Mouse (Mus musculus) kidney, adult 2 months (tissue): ENCODE data around the gene Slf2. TPM values are rescaled to one million over a fixed set of nuclear protein-coding genes. Genes with fewer than 3 reads are reported as not detected.
A peak's percentile ranks its signal among the peaks of the same experiment; 100 is the strongest.

Experiments used
- DNase-seq: peaks from one replicate; pipeline ENCODE4 v3.0.0; 2021
- H3K27ac ChIP-seq: fragments of 200-500 bp; 2 replicates; pipeline ENCODE4 v1.5.1; 2012; ENCODE audit warnings: low read depth, low read length, control low read depth, inconsistent platforms; ENCODE audit not compliant: insufficient read depth
- H3K27me3 ChIP-seq: fragments of 200-500 bp; replicated peaks from 2 replicates; pipeline ENCODE4 v1.6.1; 2012; ENCODE audit warnings: mild to moderate bottlenecking, moderate library complexity, low read length, inconsistent platforms; ENCODE audit not compliant: control insufficient read depth, insufficient read depth
- H3K36me3 ChIP-seq: fragments of 200-500 bp; 2 replicates; pipeline ENCODE4 v1.6.1; 2012; ENCODE audit warnings: mild to moderate bottlenecking, moderate library complexity, low read length, inconsistent platforms; ENCODE audit not compliant: control insufficient read depth, insufficient read depth
- H3K4me1 ChIP-seq: fragments of 200-500 bp; 2 replicates; pipeline ENCODE4 v1.6.1; 2011; ENCODE audit warnings: low read length; ENCODE audit not compliant: control insufficient read depth, insufficient read depth
- H3K4me3 ChIP-seq: fragments of 200-500 bp; 2 replicates; pipeline ENCODE4 v1.5.1; 2011; ENCODE audit warnings: mild to moderate bottlenecking, low read depth, low read length, control low read depth; ENCODE audit not compliant: insufficient read depth
- CTCF ChIP-seq: fragments of 200-500 bp; conservative IDR thresholded peaks from 2 replicates; pipeline ENCODE4 v1.5.1; 2011; ENCODE audit warnings: low read depth, mild to moderate bottlenecking, control low read depth, low read length, moderate library complexity, mixed read lengths; ENCODE audit not compliant: insufficient read depth, insufficient read length
- POLR2A ChIP-seq: fragments of 200-500 bp; IDR thresholded peaks from one replicate; pipeline ENCODE4 v1.6.1; 2011; ENCODE audit warnings: low read depth, low read length, control low read depth
- WGBS: fragments of 180-500 bp; shearing (Covaris S2); methylation state at CpG from one replicate; pipeline ENCODE4 v1.1.7; 2018; 5-methylcytosine and 5-hydroxymethylcytosine counted together
- polyA plus RNA-seq: library from polyadenylated mRNA; depleted of rRNA; stranded (reverse); fragments of >200 nt; gene quantifications from 2 replicates; pipeline ENCODE4 v1.2.3, GENCODE M21; 2012

Slf2 gene
- polyA plus RNA-seq, 1 experiment, result 10.5 TPM

DNA sequence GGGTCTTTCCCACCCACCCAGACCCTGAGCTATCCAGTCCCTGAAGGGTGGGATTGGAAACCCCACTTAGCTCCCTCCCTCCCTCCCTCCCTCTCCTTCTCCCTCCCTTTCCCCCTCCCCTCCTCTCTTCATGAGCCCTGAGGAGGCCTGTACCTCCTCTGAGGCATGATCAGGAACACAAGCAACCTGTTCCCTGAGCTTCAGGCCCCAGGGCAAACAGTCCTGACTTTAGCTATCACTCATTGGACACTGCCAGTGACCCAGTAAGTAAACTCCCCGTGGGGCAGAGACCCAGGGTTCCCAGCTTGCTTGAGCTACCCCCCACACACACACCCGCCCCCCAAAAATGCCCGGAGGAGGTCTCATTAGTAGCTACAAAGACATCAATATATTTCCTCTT lies 29.9 kb upstream of the Slf2 start:
- TF ChIP-seq POLR2A, result no peak
- TF ChIP-seq CTCF, result no peak
- DNase-seq, result no peak
- H3K4me3 ChIP-seq, result no peak overlapping the region
- no peaks in the 10 kb centered on the region for H3K36me3 ChIP-seq
- 47% methylated on average over 3 of the region's 3 CpGs for WGBS
- no peaks in the 10 kb centered on the region for H3K4me1 ChIP-seq
- no peak overlapping the region for H3K27ac ChIP-seq
- H3K27me3 ChIP-seq, result no peaks in the 10 kb centered on the region

DNA sequence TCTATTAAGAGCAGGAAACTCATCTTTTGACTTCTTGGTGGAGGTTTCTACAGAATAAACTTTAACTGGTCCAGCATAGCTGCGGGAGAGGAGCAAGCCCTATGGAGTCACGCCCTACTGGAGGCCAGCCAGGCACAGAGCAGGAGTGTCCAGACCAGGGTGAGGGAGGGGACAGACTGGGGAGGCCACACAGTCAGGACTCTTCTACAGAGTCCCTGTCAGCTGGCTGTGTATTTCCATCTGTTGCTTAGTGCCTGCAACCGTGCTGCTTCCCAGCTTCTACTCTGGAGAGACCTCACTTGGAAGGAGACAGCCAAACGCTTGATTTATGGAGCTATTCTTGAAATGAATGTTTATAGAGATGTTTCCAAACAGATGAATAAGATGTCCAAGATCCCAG lies 28.6 kb upstream of the Slf2 start:
- H3K27me3 ChIP-seq, result no peaks in the 10 kb centered on the region
- 82% methylated on average over 4 of the region's 4 CpGs for WGBS
- no peak overlapping the region for H3K27ac ChIP-seq
- no peaks in the 10 kb centered on the region for H3K36me3 ChIP-seq
- H3K4me1 ChIP-seq, result no peaks in the 10 kb centered on the region
- DNase-seq, result peak; percentile 42
- H3K4me3 ChIP-seq, result no peak overlapping the region
- no peak for TF ChIP-seq POLR2A
- TF ChIP-seq CTCF, result no peak

DNA sequence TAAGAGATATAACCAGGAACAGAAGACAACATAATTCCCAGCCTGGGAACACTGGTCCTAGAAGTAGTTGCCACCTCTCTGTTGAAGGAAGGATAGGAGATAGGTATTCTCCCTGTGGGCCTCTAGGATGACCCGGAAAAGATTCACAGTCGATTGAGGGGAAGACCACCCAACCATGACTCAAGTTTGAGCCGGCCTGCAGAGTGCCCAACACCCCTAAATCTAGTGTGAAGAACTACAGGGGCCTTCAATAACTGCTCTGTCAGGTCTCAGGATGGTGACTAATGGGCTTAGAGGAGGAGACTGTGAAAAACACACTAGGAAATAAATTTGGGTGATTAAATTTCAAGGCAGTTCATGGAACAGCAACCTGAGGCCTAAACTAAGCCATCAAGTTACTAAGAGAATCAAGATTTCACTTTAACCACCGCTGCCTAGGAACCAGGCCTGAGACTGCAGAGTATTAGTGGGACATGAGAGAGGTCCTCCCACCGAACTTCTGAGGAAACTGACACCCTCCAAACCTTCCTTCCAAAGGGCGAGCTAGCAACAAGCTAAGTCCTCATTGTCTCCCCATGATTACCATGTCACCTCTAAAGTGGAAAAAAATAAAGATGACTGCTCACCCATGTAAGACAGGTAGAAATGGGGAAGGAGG lies 27.5 kb upstream of the Slf2 start:
- H3K4me1 ChIP-seq, result no peaks in the 10 kb centered on the region
- WGBS, result 73% methylated on average over 6 of the region's 6 CpGs

DNA sequence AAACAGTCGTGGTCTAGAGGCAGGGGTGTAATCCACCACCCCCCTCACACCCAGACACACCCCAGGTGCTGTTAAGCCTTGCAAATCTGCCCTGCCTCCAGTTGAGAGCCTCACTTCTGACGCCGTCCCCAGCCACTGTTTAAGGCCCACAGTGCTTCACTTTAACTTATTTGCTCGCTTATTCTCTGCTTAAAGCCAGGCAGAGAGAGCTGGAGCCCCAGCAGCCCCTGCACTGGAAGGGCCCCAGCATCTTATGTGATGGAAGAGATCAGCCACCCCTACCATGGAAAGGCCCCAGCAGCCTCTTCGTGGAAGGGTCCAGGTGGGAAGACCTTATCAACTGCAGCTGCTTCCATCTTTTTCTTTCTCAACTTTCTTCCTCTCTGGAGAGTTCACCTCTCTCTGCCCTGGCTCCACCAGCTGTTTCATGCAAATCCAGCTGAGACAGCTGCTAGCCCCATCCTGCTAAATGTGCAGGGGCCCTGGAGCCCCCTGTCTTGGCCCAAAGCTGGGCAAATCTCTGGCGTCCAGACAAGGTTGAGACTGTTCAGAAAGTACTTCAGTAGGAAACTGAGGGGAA lies 26.7 kb upstream of the Slf2 start:
- no peak overlapping the region for H3K4me3 ChIP-seq
- H3K27ac ChIP-seq, result no peak overlapping the region
- H3K36me3 ChIP-seq, result no peaks in the 10 kb centered on the region
- DNase-seq, result no peak
- WGBS, result 73% methylated on average over 6 of the region's 6 CpGs
- H3K27me3 ChIP-seq, result no peaks in the 10 kb centered on the region
- no peaks in the 10 kb centered on the region for H3K4me1 ChIP-seq
- TF ChIP-seq POLR2A (no peak), CTCF (no peak)

More for the DNA sequence above, 27.5 kb upstream of the Slf2 start:
- TF ChIP-seq CTCF (no peak), POLR2A (no peak)
- no peaks in the 10 kb centered on the region for H3K27me3 ChIP-seq
- H3K27ac ChIP-seq, result no peak overlapping the region
- no peak for DNase-seq
- no peak overlapping the region for H3K4me3 ChIP-seq
- H3K36me3 ChIP-seq, result no peaks in the 10 kb centered on the region

DNA sequence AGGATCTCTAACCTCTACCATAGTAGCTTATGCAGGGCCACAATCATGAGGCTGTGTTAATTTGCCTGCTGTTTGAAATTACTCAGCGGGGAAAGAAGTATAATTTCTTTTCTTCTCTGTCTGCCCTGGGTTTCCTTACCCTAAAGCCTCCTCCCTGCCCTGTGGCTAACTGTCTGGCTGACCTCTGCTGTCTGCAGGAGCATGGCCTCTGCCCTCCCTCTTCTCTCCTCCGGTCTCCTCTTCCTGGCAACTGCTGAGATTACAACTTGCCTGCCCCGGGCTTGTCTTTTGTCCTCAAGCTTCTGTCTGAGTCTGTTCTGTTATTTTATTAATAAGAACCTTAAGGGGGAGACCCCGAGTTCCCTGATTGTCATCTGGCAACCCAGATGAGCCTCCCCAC lies 25.6 kb upstream of the Slf2 start:
- WGBS, result 40% methylated on average over 4 of the region's 4 CpGs
- Histone ChIP-seq H3K4me3 (no peak overlapping the region), H3K27me3 (no peaks in the 10 kb centered on the region), H3K4me1 (no peaks in the 10 kb centered on the region), H3K27ac (no peak overlapping the region), H3K36me3 (no peaks in the 10 kb centered on the region)
- peak; percentile 33 for DNase-seq
- TF ChIP-seq CTCF (no peak), POLR2A (no peak)

DNA sequence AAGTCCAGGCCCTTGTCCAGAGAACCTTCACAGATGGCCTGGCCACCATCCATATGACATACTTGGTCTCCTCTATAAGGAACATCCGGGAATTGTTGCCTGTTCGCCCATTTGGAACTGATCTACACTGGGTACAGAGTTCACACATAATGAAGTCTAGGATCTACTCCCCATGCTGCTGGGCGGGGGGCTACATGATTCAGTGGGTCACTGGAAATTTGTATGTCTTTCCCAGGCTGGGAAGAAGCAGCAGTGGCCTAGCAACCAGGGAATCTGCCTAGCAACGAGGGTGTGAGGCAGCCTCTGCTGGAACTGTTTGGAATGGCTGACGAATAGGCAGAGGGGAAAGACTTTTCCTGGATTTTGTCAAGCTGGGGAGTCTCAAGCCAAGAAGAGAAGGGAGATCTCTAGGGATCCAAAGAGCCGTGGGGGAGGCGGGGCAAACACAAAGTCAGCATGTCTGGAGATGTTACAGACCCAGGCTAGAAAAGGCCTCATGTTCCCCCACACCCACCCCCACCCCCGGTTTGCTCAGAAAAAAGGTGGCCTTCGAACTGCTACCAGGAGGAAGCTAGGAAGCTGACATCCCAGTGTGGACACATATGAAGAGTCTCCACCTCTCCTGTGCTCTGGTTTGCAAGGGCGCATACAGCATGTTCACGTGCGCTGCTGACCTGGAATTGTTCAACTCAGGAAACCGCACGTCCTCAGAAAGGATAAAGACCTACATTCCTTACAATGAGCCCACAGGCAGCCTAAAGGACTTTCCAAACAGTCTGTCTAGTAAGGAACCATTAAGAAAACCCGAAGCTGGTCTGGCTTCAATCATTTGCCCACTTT lies 22.9 kb upstream of the Slf2 start:
- Histone ChIP-seq H3K27ac (no peak overlapping the region), H3K4me3 (no peak overlapping the region), H3K36me3 (no peaks in the 10 kb centered on the region), H3K4me1 (no peaks in the 10 kb centered on the region), H3K27me3 (no peaks in the 10 kb centered on the region)
- 50% methylated on average over 15 of the region's 15 CpGs for WGBS
- TF ChIP-seq POLR2A, result no peak
- no peak for TF ChIP-seq CTCF
- no peak for DNase-seq
